Mouse (Mus musculus) frontal cortex, postnatal 14 days (tissue): ENCODE data around the gene Drc7.

ENCODE experiments used
- DNase-seq, 2 experiments: peaks; one replicate each; pipeline ENCODE4 v3.0.0; 2022; ENCODE audit warnings: low spot score in 2 of 2

Gene Drc7

GRCm38 (mm10) chr8:95127658-95128057 is 72.8 kb downstream of the Drc7 start:
- no peak for DNase-seq
